Mouse (Mus musculus) spleen, adult 12 weeks (tissue): ENCODE measurements at regions not wholly inside any gene's neighbourhood (a gene's known extent, or its start where the extent isn't known, plus 50 kb on each side); places are given as distances from the start of the nearest gene placed in this dataset.

ENCODE experiments used
- DNase-seq: peaks from one replicate; pipeline ENCODE4 v3.0.0; 2022; ENCODE audit warnings: low spot score

GRCm38 (mm10) chr7:64060051-64060450 is 93.6 kb upstream of the Trpm1 start:
- no peak for DNase-seq

- DNase-seq = no peak
These were observed 95.3 kb upstream of the Trpm1 start for GRCm38 (mm10) chr7:64058282-64058872.

GRCm38 (mm10) chr7:64057873-64058272 is 95.8 kb upstream of the Trpm1 start:
- peak; percentile 60 for DNase-seq

GRCm38 (mm10) chr7:64056498-64056897 is 97.1 kb upstream of the Trpm1 start:
- no peak for DNase-seq

- no peak for DNase-seq
These were observed 98.6 kb upstream of the Trpm1 start for GRCm38 (mm10) chr7:64054996-64055395.

- DNase-seq = no peak
These were observed 99.9 kb upstream of the Trpm1 start for GRCm38 (mm10) chr7:64053766-64054165.

- DNase-seq = no peak
These were observed 101.2 kb upstream of the Trpm1 start for GRCm38 (mm10) chr7:64052400-64052799.

- DNase-seq = no peak
These were observed 102.7 kb upstream of the Trpm1 start for GRCm38 (mm10) chr7:64050826-64051401.

GRCm38 (mm10) chr7:64050246-64050645 is 103.4 kb upstream of the Trpm1 start:
- no peak for DNase-seq

- peak; percentile 55 for DNase-seq
These were observed 104.3 kb upstream of the Trpm1 start for GRCm38 (mm10) chr7:64049183-64049965.

- DNase-seq = peak; percentile 76
These were observed 105.0 kb upstream of the Trpm1 start for GRCm38 (mm10) chr7:64048452-64049182.

- DNase-seq = no peak
These were observed 105.8 kb upstream of the Trpm1 start for GRCm38 (mm10) chr7:64047831-64048230.

- DNase-seq = no peak
These were observed 106.6 kb upstream of the Klf13 start for GRCm38 (mm10) chr7:64045292-64045691.

GRCm38 (mm10) chr7:64042978-64043377 is 104.3 kb upstream of the Klf13 start:
- no peak for DNase-seq

- no peak for DNase-seq
These were observed 102.6 kb upstream of the Klf13 start for GRCm38 (mm10) chr7:64041303-64041702.

GRCm38 (mm10) chr7:64040026-64040737 is 101.5 kb upstream of the Klf13 start:
- DNase-seq = no peak

GRCm38 (mm10) chr7:64037701-64038231 is 99.1 kb upstream of the Klf13 start:
- DNase-seq = no peak

- DNase-seq = no peak
These were observed 97.4 kb upstream of the Klf13 start for GRCm38 (mm10) chr7:64036154-64036553.

- no peak for DNase-seq
These were observed 96.4 kb upstream of the Klf13 start for GRCm38 (mm10) chr7:64035025-64035606.

GRCm38 (mm10) chr7:64034493-64034892 is 95.8 kb upstream of the Klf13 start:
- DNase-seq = no peak

- DNase-seq = no peak
These were observed 94.7 kb upstream of the Klf13 start for GRCm38 (mm10) chr7:64033388-64033787.
